Mouse (Mus musculus): ENCODE results near the gene Cracr2b. TPM values are rescaled to one million over a fixed set of nuclear protein-coding genes. Genes with fewer than 3 reads are reported as not detected.
A peak's percentile ranks its signal among the peaks of the same experiment; 100 is the strongest.

The Cracr2b gene
- polyA plus RNA-seq, 1 experiment from 2014 or later, result 4.8 TPM

DNA sequence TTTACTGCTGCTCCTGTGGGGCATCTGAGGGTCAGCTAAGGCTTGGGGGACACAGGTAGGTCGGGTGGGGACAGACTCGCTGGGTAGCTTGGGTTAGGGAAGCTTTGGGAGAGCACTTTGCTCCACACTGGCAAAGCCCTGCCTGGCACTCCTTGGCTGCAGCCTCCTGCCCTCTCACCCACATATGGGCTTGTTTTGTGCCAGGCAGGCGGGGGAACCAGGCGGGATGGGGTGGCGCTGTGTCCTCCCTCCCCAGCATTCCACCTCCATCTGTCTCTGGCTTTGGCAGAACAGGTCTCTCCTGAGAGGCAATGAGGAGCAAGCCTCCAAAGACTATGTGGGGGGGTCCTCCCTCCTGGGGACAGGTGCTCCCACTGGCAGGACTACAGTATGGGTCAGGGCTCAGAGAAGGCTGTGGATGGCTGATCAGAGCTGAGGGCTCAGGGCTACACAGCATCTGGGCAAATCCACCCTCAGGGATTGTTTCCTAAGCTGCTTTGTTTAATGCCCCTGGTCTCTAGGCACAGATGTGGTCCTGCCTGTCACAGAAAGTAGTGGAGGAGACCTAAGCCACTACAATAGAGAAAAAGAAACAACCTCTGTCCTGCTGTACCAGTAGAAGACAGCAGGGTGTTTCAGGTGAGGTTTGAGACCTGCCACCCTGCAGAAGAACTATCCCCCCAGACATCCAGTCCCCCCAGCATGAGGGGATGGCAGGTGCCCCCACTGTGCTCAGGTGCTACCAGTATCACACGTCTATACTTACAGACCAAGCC, 28.0 kb upstream of the Cracr2b start:
- WGBS (ENCODE audit: insufficient replicate concordance), result 83% methylated on average over 6 of the region's 6 CpGs
- H3K9me3 ChIP-seq (replicated peaks; ENCODE audit: control insufficient read depth, low read length), result no peaks in the 10 kb centered on the region
- no peak for ATAC-seq (ENCODE audit: low read depth)
- H3K4me1 ChIP-seq (ENCODE audit: control insufficient read depth, low read depth, low read length), result peaks cover 47% of the 10 kb centered on the region
- H3K9ac ChIP-seq (ENCODE audit: low read depth, low read length), result no peak overlapping the region
- H3K4me2 ChIP-seq (ENCODE audit: low read depth, low read length), result no peak overlapping the region
- H3K4me3 ChIP-seq (ENCODE audit: low read depth, low read length), result no peak overlapping the region
- H3K27ac ChIP-seq (ENCODE audit: low read length), result no peak overlapping the region
- H3K36me3 ChIP-seq (ENCODE audit: control insufficient read depth, insufficient read depth), result peaks cover 4% of the 10 kb centered on the region; the same call in 1 of the 2 replicates
- H3K27me3 ChIP-seq (ENCODE audit: control insufficient read depth, insufficient read depth, low read depth, low read length), result no peaks in the 10 kb centered on the region

DNA sequence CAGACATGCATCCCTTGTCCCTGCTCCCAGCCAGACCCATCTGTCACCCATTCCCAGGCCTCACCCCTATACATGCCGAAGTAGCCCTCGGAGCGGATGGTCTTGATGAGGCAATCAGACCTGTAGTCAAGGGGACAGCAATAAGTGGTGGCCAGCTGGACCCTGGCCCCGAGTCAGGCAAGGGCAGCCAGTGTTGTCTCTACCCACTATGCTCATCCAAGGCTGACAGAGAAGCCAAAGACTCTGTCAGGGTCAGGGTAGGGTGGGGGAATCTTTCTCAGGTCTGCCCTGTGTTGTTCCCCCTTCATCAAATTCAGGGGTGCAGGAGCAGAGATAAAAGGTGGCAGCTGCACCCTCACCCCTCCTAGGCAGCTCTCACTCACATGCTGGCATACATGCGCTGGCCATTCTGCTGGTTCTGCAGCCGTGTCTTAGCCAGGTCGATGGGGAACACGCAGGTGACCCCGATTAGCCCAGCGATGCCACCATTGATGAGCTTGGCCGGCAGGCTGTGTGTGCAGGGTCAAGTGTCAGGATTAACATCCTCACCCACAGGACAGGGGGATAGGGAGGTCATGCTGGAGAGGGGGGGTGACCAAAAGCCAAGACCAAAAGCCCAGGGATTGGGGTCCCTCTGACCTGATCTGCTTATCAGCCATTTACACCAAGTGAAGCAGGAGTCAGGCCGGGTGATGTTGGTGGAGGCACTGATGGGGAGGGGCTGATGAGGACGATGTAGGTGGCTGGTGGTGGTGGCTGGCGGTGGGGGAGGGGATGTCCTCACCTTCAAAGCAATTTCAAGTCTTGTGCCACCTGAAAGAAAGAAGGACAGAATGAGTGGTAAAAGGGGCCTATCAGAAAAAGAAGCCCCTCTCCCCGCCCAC, 27.1 kb upstream of the Cracr2b start:
- Histone ChIP-seq H3K36me3 (ENCODE audit: control insufficient read depth, insufficient read depth) (peaks cover 6% of the 10 kb centered on the region), H3K27ac (ENCODE audit: low read length) (no peak overlapping the region), H3K4me2 (ENCODE audit: low read depth, low read length) (peak overlapping the region; percentile 82), H3K27me3 (ENCODE audit: control insufficient read depth, insufficient read depth, low read depth, low read length) (no peaks in the 10 kb centered on the region), H3K9me3 (replicated peaks; ENCODE audit: control insufficient read depth, low read length) (no peaks in the 10 kb centered on the region), H3K9ac (ENCODE audit: low read depth, low read length) (no peak overlapping the region), H3K4me3 (ENCODE audit: low read depth, low read length) (peak overlapping the region; percentile 1; the same call in 1 of the 2 replicates), H3K4me1 (ENCODE audit: control insufficient read depth, low read depth, low read length) (peaks cover 47% of the 10 kb centered on the region)
- 76% methylated on average over 15 of the region's 15 CpGs for whole genome bisulfite sequencing (ENCODE audit: insufficient replicate concordance)
- no peak for ATAC-seq (ENCODE audit: low read depth)

DNA sequence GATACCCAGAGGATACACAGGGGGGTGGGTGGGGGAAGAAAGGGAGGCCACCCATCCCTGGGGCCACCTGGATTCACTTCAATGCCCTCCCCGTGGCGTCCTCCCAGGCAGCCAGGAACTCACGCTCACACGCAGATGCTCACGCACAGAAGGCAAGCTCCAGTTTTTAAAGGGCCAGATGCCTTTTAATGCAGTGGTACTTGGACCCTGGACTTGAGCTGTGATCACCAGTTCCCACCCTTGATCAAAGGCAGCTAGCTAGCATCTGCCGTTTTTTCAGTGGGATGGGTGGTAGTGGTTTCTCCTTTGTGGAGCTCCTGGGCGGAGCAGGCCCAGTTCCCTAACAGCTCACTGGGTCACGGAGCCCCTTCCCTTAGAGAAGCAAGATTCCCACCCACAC, 26.4 kb upstream of the Cracr2b start:
- 34% methylated on average over 8 of the region's 8 CpGs for WGBS (ENCODE audit: insufficient replicate concordance)
- Histone ChIP-seq H3K9ac (ENCODE audit: low read depth, low read length) (peak overlapping the region; percentile 63), H3K4me1 (ENCODE audit: control insufficient read depth, low read depth, low read length) (peaks cover 45% of the 10 kb centered on the region), H3K27ac (ENCODE audit: low read length) (no peak overlapping the region; the same call in 1 of the 2 replicates), H3K36me3 (ENCODE audit: control insufficient read depth, insufficient read depth) (peaks cover 13% of the 10 kb centered on the region), H3K4me2 (ENCODE audit: low read depth, low read length) (peak overlapping the region; percentile 82), H3K9me3 (replicated peaks; ENCODE audit: control insufficient read depth, low read length) (no peaks in the 10 kb centered on the region), H3K4me3 (ENCODE audit: low read depth, low read length) (peak overlapping the region; percentile 60), H3K27me3 (ENCODE audit: control insufficient read depth, insufficient read depth, low read depth, low read length) (no peaks in the 10 kb centered on the region)
- ATAC-seq (ENCODE audit: low read depth), result no peak

DNA sequence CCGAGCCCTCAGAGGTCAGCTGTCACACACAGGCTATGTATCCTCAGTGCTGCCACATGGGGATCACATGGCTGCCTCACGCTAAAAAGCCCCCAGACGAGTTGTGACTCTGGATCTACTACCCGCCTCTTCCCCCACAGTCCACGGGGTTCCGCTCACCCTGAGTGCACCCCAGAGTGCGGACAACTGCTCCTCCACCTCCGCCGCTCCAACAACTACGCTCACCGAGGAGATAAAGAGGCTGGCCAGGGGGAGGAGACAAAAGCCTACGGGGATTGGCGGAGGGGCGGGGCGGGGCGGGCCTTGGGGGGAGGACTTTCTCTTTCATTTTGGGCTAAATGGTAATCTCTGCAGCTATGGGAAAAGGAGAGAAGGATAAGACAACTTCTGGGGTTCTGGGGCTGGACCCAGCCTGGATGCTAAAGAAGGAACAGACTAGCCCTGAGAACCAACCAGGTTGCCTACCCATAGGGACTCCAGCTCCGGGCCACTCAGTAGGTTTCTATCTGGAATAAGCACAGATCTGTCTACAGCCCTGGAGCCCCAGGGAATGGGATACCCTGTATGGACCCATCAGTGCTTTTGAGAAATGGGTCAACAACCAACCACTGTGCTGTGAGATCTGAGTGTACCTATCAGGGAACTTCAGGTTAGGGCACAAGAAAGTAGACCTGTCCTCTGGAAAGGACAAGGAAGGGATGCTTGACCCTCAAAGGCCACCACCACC, 25.6 kb upstream of the Cracr2b start:
- Histone ChIP-seq H3K36me3 (ENCODE audit: control insufficient read depth, insufficient read depth) (peaks cover 21% of the 10 kb centered on the region), H3K27me3 (ENCODE audit: control insufficient read depth, insufficient read depth, low read depth, low read length) (no peaks in the 10 kb centered on the region)

DNA sequence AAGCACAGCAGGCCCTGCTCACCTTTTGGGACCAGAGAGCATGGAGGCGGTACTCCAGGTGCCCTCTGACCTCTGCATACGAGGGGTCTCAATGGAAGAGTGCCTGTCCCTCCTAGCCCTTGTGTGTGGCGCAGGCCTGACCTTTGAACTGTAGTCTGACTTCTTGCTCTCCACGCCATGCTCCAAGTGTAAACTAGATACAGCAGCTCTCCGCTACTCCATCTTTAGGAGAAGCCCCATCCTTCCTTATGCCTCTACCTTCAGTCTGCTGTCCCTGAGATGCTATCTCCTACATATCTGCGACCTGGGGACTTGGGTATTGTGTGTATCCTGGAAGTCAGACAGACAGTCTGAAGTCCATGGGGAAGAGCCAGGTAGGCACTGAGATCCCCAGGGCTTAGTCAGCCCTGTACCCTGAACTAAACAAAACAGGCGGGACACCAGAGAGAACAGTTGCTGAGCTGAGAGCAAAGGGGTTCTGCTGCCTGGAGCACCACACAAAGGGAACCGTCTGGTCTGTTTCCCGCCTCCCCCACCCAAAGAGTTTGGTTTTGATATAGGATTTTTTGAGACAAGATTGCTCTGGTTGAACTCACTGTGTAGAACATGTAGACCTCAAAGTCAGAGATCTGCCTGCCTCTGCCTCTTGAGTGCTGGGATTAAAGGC, 24.9 kb upstream of the Cracr2b start:
- peaks cover 49% of the 10 kb centered on the region for H3K4me1 ChIP-seq (ENCODE audit: control insufficient read depth, low read depth, low read length)
- H3K9me3 ChIP-seq (replicated peaks; ENCODE audit: control insufficient read depth, low read length), result no peaks in the 10 kb centered on the region
- H3K9ac ChIP-seq (ENCODE audit: low read depth, low read length), result no peak overlapping the region
- peak overlapping the region; percentile 60; the same call in 1 of the 2 replicates for H3K4me3 ChIP-seq (ENCODE audit: low read depth, low read length)
- peaks cover 23% of the 10 kb centered on the region for H3K36me3 ChIP-seq (ENCODE audit: control insufficient read depth, insufficient read depth)
- peak overlapping the region; percentile 66 for H3K27ac ChIP-seq (ENCODE audit: low read length)
- ATAC-seq (ENCODE audit: low read depth), result no peak
- WGBS (ENCODE audit: insufficient replicate concordance), result 67% methylated on average over 9 of the region's 9 CpGs
- H3K4me2 ChIP-seq (ENCODE audit: low read depth, low read length), result peak overlapping the region; percentile 92
- H3K27me3 ChIP-seq (ENCODE audit: control insufficient read depth, insufficient read depth, low read depth, low read length), result no peaks in the 10 kb centered on the region

More for the DNA sequence above, 25.6 kb upstream of the Cracr2b start:
- H3K9ac ChIP-seq (ENCODE audit: low read depth, low read length), result peak overlapping the region; percentile 63
- ATAC-seq (ENCODE audit: low read depth), result peak; percentile 71
- peak overlapping the region; percentile 82 for H3K4me2 ChIP-seq (ENCODE audit: low read depth, low read length)
- H3K9me3 ChIP-seq (replicated peaks; ENCODE audit: control insufficient read depth, low read length), result no peaks in the 10 kb centered on the region
- peak overlapping the region; percentile 60 for H3K4me3 ChIP-seq (ENCODE audit: low read depth, low read length)
- peaks cover 44% of the 10 kb centered on the region for H3K4me1 ChIP-seq (ENCODE audit: control insufficient read depth, low read depth, low read length)
- WGBS (ENCODE audit: insufficient replicate concordance), result 4% methylated on average over 17 of the region's 17 CpGs
- peak overlapping the region; percentile 56; the same call in 1 of the 2 replicates for H3K27ac ChIP-seq (ENCODE audit: low read length)

DNA sequence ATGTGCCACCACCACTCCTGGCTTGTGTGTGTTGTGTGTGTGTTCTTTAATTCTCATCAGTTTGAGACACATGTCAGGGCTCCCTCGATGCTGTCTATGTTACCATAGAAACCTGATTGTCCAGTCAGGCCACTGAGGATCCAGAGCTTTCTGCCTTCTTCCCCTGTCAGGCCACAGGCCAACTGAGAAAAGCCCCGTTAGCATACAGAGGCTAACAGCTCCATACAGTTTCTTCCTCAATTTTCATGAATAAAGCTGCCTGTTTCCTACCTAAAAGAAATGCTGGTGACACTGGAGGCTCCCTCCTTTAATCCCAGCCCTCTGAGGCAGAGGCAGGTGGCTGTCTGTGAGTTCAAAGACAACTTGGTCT, 24.4 kb upstream of the Cracr2b start:
- Histone ChIP-seq H3K27ac (ENCODE audit: low read length) (peak overlapping the region; percentile 66), H3K9me3 (replicated peaks; ENCODE audit: control insufficient read depth, low read length) (no peaks in the 10 kb centered on the region), H3K4me2 (ENCODE audit: low read depth, low read length) (peak overlapping the region; percentile 92), H3K4me1 (ENCODE audit: control insufficient read depth, low read depth, low read length) (peaks cover 54% of the 10 kb centered on the region), H3K4me3 (ENCODE audit: low read depth, low read length) (peak overlapping the region; percentile 71), H3K9ac (ENCODE audit: low read depth, low read length) (peak overlapping the region; percentile 71; the same call in 1 of the 2 replicates), H3K36me3 (ENCODE audit: control insufficient read depth, insufficient read depth) (peaks cover 27% of the 10 kb centered on the region), H3K27me3 (ENCODE audit: control insufficient read depth, insufficient read depth, low read depth, low read length) (no peaks in the 10 kb centered on the region)
- no peak for ATAC-seq (ENCODE audit: low read depth)
- 40% methylated on average over 2 of the region's 2 CpGs for WGBS (ENCODE audit: insufficient replicate concordance)

DNA sequence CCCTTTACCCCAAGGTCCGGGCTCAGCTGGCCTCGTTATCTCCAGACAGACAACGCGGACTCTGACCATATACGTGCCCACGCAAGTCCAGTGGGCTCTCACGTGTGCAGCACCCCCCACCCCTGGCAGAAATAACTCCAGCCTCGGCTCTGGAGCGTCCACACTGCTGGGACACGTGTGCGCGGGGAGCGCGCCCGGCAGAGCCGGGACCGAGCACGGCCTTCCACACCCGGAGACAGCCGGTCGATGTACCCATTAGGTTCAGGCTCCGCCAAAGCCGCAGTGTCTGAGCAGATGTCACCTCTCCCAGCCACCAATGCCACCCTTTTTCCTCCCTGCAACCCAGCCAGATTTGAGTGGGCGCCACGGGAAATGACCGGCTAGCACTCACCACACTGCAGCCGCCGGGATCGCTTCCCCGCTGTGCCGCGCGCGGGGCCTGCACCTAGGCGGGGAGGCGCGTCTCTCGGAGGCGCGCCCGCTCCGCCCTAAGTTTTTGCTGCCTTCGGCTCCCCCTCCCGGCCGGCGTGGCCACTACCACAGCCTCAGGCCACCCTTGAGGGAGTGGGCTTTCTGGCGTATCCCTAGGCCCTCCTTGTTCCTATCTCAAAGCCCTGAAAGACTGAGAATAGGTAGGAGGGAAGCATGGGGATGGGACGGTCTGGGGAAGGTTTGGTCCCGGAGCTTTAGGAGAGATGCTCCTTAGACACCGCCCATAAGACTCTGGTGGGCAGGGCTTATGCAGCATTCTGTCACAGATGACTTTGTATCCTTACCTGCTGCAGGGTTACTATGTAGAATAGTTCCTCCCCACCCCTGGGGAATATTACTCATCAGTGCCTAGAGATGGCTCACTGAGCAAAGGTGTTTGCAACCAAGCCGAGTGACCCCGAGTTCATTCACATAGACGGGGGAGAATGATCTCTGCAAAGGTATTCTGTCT, 23.4 kb upstream of the Cracr2b start, which contains the start of gene Slc25a22:
Slc25a22 (minus strand) TSS at position 715 of the 943 bp plus-strand sequence.
- H3K36me3 ChIP-seq (ENCODE audit: control insufficient read depth, insufficient read depth), result peaks cover 30% of the 10 kb centered on the region
- peak within 1 kb of the TSS; percentile 71 for H3K4me3 ChIP-seq (ENCODE audit: low read depth, low read length)
- peak within 1 kb of the TSS; percentile 92 for H3K4me2 ChIP-seq (ENCODE audit: low read depth, low read length)
- H3K9ac ChIP-seq (ENCODE audit: low read depth, low read length), result peak within 1 kb of the TSS; percentile 71
- H3K27me3 ChIP-seq (ENCODE audit: control insufficient read depth, insufficient read depth, low read depth, low read length), result no peaks in the 10 kb centered on the region
- H3K27ac ChIP-seq (ENCODE audit: low read length), result peak within 1 kb of the TSS; percentile 66
- H3K4me1 ChIP-seq (ENCODE audit: control insufficient read depth, low read depth, low read length), result peaks cover 60% of the 10 kb centered on the region
- peak; percentile 76 for ATAC-seq (ENCODE audit: low read depth)
- no peaks in the 10 kb centered on the region for H3K9me3 ChIP-seq (replicated peaks; ENCODE audit: control insufficient read depth, low read length)
- 6% methylated on average over 53 of the region's 53 CpGs for WGBS (ENCODE audit: insufficient replicate concordance)

Measured in liver, embryonic 16.5 days (tissue).